Mouse (Mus musculus): ENCODE data around the gene Ssxb9.
"Not testable (repeated sequence)": the region's sequence is repeated elsewhere in the genome, so short reads cannot be mapped to it uniquely, and the experiment has no call there.

Ssxb9 gene

DNA sequence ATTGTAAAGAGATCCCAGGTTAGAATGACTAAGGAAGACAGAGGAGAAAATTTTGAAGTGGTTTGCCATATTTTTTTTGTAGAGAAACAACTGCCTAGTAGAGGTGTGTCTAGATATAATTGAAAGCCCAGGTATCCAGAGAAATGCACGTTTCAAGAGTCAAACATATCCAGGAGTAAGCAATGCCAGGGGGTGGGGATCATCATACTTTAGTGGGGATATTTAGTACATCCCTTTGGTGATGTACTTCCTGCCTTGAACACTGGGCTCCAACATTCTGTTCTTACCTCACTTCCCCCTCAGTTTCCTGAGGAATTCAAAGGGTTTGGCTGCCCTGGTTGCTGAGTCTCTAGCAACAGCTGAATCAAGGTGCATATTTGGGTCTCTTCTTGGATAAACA is at the start of gene Ssxb9:
TSS of gene Ssxb9 (plus strand) at position 301 of the 400 bp plus-strand sequence.
- DNase-seq: not testable (repeated sequence)

DNA sequence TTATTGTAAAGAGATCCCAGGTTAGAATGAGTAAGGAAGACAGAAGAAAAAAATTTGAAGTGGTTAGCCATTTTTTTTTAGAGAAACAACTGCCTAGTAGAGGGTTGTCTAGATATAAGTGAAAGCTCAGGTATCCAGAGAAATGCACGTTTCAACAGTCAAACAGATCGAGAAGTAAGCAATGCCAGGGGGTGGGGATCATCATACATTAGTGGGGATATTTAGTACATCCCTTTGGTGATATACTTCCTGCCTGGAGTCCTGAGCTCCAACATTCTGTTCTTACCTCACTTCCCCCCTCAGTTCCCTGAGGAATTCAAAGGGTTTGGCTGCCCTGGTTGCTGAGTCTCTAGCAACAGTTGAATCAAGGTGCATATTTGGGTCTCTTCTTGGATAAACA is 39.7 kb upstream of the Ssxb9 start, which contains the start of gene Ssxb10:
TSS of gene Ssxb10 (plus strand) at position 301 of the 400 bp plus-strand sequence.
- DNase-seq: no peak

DNA sequence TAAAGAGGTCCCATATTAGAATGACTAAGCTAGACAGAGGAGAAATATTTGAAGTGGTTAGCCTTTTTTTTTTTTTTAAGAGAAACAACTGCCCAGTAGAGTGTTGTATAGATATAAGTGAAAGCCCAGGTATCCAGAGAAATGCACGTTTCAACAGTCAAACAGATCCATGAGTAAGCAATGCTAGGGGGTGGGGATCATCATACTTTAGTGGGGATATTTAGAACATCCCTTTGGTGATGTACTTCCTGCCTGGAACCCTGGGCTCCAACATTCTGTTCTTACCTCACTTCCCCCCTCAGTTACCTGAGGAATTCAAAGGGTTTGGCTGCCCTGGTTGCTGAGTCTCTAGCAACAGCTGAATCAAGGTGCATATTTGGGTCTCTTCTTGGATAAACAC is 46.2 kb downstream of the Ssxb9 start, which contains the start of gene Ssxb1:
TSS of gene Ssxb1 (plus strand) at position 301 of the 400 bp plus-strand sequence.
- DNase-seq: not testable (repeated sequence)

All from cerebellum, adult 11 months (tissue).